Mouse (Mus musculus): ENCODE results near the gene Anxa6.

Gene Anxa6

GRCm38 (mm10) chr11:55027204-55027855 lies 5.9 kb downstream of the Anxa6 start:
- DNase-seq: no peak

GRCm38 (mm10) chr11:55025896-55026295 lies 7.3 kb downstream of the Anxa6 start:
- peak; percentile 41 for DNase-seq

GRCm38 (mm10) chr11:55023583-55023982 lies 9.7 kb downstream of the Anxa6 start:
- no peak for DNase-seq

GRCm38 (mm10) chr11:55023049-55023564 lies 10.1 kb downstream of the Anxa6 start:
- no peak for DNase-seq

GRCm38 (mm10) chr11:55022508-55022907 lies 10.7 kb downstream of the Anxa6 start:
- no peak for DNase-seq

GRCm38 (mm10) chr11:55021859-55022258 lies 11.4 kb downstream of the Anxa6 start:
- no peak for DNase-seq

GRCm38 (mm10) chr11:55021458-55021857 lies 11.8 kb downstream of the Anxa6 start:
- no peak for DNase-seq

GRCm38 (mm10) chr11:55019711-55020110 lies 13.5 kb downstream of the Anxa6 start:
- no peak for DNase-seq

- DNase-seq: no peak
Measured at GRCm38 (mm10) chr11:55018034-55018433, 15.2 kb downstream of the Anxa6 start.

GRCm38 (mm10) chr11:55017201-55017600 lies 16.0 kb downstream of the Anxa6 start:
- no peak for DNase-seq

GRCm38 (mm10) chr11:55016758-55017157 lies 16.5 kb downstream of the Anxa6 start:
- DNase-seq: no peak

GRCm38 (mm10) chr11:55015831-55016241 lies 17.4 kb downstream of the Anxa6 start:
- DNase-seq: peak; percentile 62

GRCm38 (mm10) chr11:55015264-55015663 lies 18.0 kb downstream of the Anxa6 start:
- DNase-seq: no peak

- DNase-seq: no peak
Measured at GRCm38 (mm10) chr11:55013802-55014201, 19.4 kb downstream of the Anxa6 start.

- DNase-seq: no peak
Measured at GRCm38 (mm10) chr11:55012551-55013521, 20.4 kb downstream of the Anxa6 start.

- DNase-seq: no peak
Measured at GRCm38 (mm10) chr11:55011440-55011839, 21.8 kb downstream of the Anxa6 start.

- no peak for DNase-seq
Measured at GRCm38 (mm10) chr11:55008230-55008629, 25.0 kb downstream of the Anxa6 start.

- no peak for DNase-seq
Measured at GRCm38 (mm10) chr11:55005684-55006083, 27.6 kb downstream of the Anxa6 start.

GRCm38 (mm10) chr11:55004970-55005502 lies 28.2 kb downstream of the Anxa6 start:
- DNase-seq: no peak

GRCm38 (mm10) chr11:54998708-54999107 lies 34.5 kb downstream of the Anxa6 start:
- no peak for DNase-seq

GRCm38 (mm10) chr11:54998284-54998683 lies 35.0 kb downstream of the Anxa6 start:
- peak; percentile 54 for DNase-seq

GRCm38 (mm10) chr11:54996176-54996575 lies 37.1 kb downstream of the Anxa6 start:
- peak; percentile 39 for DNase-seq

- no peak for DNase-seq
Measured at GRCm38 (mm10) chr11:54989920-54990319, 43.3 kb downstream of the Anxa6 start.
